25 mouse cellular contexts compared by ENCODE assay signal in the genomic region with DNA sequence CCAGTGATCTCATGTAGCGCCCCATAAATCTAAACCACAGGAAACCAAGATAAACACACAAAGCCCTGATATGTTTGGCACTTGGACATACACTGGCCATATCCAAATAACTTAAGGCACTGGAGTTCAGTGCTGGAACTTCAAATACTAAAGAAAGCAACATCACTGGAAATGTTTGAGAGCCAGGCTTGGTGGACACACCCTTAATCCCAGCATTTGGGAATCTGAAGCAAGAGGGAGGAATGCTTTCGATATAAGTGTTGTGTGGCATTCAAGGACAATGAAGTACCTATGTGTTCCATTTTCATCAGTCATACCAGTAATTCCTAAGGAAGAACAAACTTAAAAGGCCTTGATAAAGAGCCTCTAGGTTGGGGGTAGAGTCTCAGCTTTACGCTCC. TPM values are rescaled to one million over a fixed set of nuclear protein-coding genes. Genes with fewer than 3 reads are reported as not detected.
DNase-seq lines count a peak whose midpoint lies in the region; ATAC-seq lines count a peak whose summit lies in the region.
"Had no signal": no experiment of that assay in that cellular context is flagged by ENCODE, and none has a peak within 500 bp of the region (broad histone marks: within the 10 kb centered on the region; RNA-seq: fewer than 3 reads in every experiment).

No protein-coding gene starts in this region.

- H3K36me3 ChIP-seq in heart, embryonic 16.5 days (ENCODE audit: control insufficient read depth, insufficient read depth), result no peaks in the 10 kb centered on the region
- no peaks in the 10 kb centered on the region for H3K36me3 ChIP-seq in lung, embryonic 16.5 days (ENCODE audit: control insufficient read depth, insufficient read depth, low read length)
- H3K36me3 ChIP-seq: G1E; heart, embryonic 13.5 days; hindbrain, embryonic 12.5 days had no signal

- no peaks in the 10 kb centered on the region for H3K9me3 ChIP-seq in heart, embryonic 16.5 days (replicated peaks; ENCODE audit: control insufficient read depth, low read length)
- H3K9me3 ChIP-seq in lung, embryonic 16.5 days (ENCODE audit: control insufficient read depth, low read length), result no peaks in the 10 kb centered on the region
- H3K9me3 ChIP-seq: forebrain, embryonic 10.5 days; forebrain, embryonic 13.5 days; G1E; heart, embryonic 10.5 days; heart, embryonic 13.5 days; hindbrain, embryonic 12.5 days had no signal

- H3K4me1 ChIP-seq in heart, embryonic 16.5 days (ENCODE audit: control insufficient read depth, insufficient read depth, low read length), result peaks cover 18% of the 10 kb centered on the region
- H3K4me1 ChIP-seq in lung, embryonic 16.5 days (replicated peaks; ENCODE audit: control insufficient read depth, insufficient read depth, low read length), result peaks cover 18% of the 10 kb centered on the region

- no peaks in the 10 kb centered on the region for H3K27me3 ChIP-seq in heart, embryonic 16.5 days (ENCODE audit: control insufficient read depth, insufficient read depth, low read length)
- no peaks in the 10 kb centered on the region for H3K27me3 ChIP-seq in lung, embryonic 16.5 days (ENCODE audit: control insufficient read depth, insufficient read depth, low read depth, low read length)
- H3K27me3 ChIP-seq: forebrain, embryonic 13.5 days; heart, embryonic 13.5 days; hindbrain, embryonic 12.5 days had no signal

- ATAC-seq in heart, embryonic 16.5 days (replicated peaks; ENCODE audit: extremely low read depth, insufficient read depth, low FRiP score), result no peak
- ATAC-seq in lung, embryonic 16.5 days (ENCODE audit: low read depth), result peak; percentile 64
- ATAC-seq: activated CD4-positive, CD25-positive, alpha-beta regulatory T cell, adult 4 months; forebrain, embryonic 13.5 days; forebrain, embryonic 16.5 days; hindbrain, embryonic 16.5 days; inflammation-experienced regulatory T-cells, adult 6 months had no signal

- H3K4me2 ChIP-seq in heart, embryonic 16.5 days (ENCODE audit: low read depth, low read length), result no peak overlapping the region
- H3K4me2 ChIP-seq in lung, embryonic 16.5 days (ENCODE audit: low read depth, low read length), result no peak overlapping the region
- H3K4me2 ChIP-seq: forebrain, embryonic 13.5 days; heart, embryonic 13.5 days; hindbrain, embryonic 12.5 days had no signal

- no peak overlapping the region for H3K9ac ChIP-seq in heart, embryonic 16.5 days (ENCODE audit: low read length)
- no peak overlapping the region for H3K9ac ChIP-seq in lung, embryonic 16.5 days (ENCODE audit: low read length)
- H3K9ac ChIP-seq: forebrain, embryonic 13.5 days; heart, embryonic 13.5 days; hindbrain, embryonic 12.5 days had no signal

- WGBS in heart, embryonic 16.5 days, result 80% methylated on average over 3 of the region's 3 CpGs
- 60% methylated on average over 3 of the region's 3 CpGs for WGBS in lung, embryonic 16.5 days

- no peak for DNase-seq in heart, adult 18-20 months
- no peak for DNase-seq in lung, postnatal 14 days
- peak; percentile 30 for DNase-seq in R1 (ENCODE audit: low read depth, low spot score)
- peak; percentile 43 for DNase-seq in lung, postnatal 36 days
- no peak for DNase-seq in spleen, adult 18-20 months
- DNase-seq: adrenal gland, adult 8-10 months; adrenal gland, postnatal 25 days; B cell, adult 2 months; cerebellum, adult 11-12 months; cerebellum, adult 8-10 months; cerebellum, postnatal 36 days; gastrocnemius, postnatal 25 days; heart, adult 2 months had no signal

- H3K4me3 ChIP-seq in heart, embryonic 16.5 days (ENCODE audit: low read length), result no peak overlapping the region
- no peak overlapping the region for H3K4me3 ChIP-seq in lung, embryonic 16.5 days (ENCODE audit: low read length)
- H3K4me3 ChIP-seq: forebrain, embryonic 10.5 days; forebrain, embryonic 13.5 days; heart, adult 2 months; heart, embryonic 10.5 days; heart, embryonic 13.5 days; hindbrain, embryonic 12.5 days had no signal

- H3K27ac ChIP-seq in heart, embryonic 16.5 days (ENCODE audit: low read length), result 0 out of 2 replicates have a peak overlapping the region, but pooled peaks have one; percentile 23
- no peak overlapping the region for H3K27ac ChIP-seq in lung, embryonic 16.5 days (ENCODE audit: low read length)
- H3K27ac ChIP-seq: forebrain, embryonic 10.5 days; forebrain, embryonic 13.5 days; heart, adult 2 months; heart, embryonic 10.5 days; heart, embryonic 13.5 days; hindbrain, embryonic 12.5 days had no signal

RNA-seq across cellular contexts. Expression of gene Rbfox2, which starts 13.3 kb away (rescaled TPM):
- 61.8 and 64.7 TPM in 2 replicates for polyA plus RNA-seq in heart, embryonic 16.5 days (2015; fragmentation: Nextera tagmentation; extraction: Ambion mirVana)
- 10 to 100 TPM; 86.5 to 90.5 TPM for total RNA-seq in heart, adult 18-20 months (2021)
- polyA plus RNA-seq in lung, embryonic 16.5 days (2015; fragmentation: Nextera tagmentation; extraction: Ambion mirVana), result 39.1 and 41.9 TPM in 2 replicates
- polyA plus RNA-seq: inflammation-experienced regulatory T-cells, adult 6 months had no signal

Comparison
In these comparisons a context has a peak if more than half of its experiments do, and no peak if none do; other contexts are left out.
1. DNase-seq: peak in R1 (single experiment) and lung, postnatal 36 days (single experiment); none in heart, adult 18-20 months (0 of 2), lung, postnatal 14 days (single experiment) and spleen, adult 18-20 months (0 of 2).